Mouse (Mus musculus): ENCODE data around the gene Tusc1.
A peak's percentile ranks its signal among the peaks of the same experiment; 100 is the strongest.

The Tusc1 gene

DNA sequence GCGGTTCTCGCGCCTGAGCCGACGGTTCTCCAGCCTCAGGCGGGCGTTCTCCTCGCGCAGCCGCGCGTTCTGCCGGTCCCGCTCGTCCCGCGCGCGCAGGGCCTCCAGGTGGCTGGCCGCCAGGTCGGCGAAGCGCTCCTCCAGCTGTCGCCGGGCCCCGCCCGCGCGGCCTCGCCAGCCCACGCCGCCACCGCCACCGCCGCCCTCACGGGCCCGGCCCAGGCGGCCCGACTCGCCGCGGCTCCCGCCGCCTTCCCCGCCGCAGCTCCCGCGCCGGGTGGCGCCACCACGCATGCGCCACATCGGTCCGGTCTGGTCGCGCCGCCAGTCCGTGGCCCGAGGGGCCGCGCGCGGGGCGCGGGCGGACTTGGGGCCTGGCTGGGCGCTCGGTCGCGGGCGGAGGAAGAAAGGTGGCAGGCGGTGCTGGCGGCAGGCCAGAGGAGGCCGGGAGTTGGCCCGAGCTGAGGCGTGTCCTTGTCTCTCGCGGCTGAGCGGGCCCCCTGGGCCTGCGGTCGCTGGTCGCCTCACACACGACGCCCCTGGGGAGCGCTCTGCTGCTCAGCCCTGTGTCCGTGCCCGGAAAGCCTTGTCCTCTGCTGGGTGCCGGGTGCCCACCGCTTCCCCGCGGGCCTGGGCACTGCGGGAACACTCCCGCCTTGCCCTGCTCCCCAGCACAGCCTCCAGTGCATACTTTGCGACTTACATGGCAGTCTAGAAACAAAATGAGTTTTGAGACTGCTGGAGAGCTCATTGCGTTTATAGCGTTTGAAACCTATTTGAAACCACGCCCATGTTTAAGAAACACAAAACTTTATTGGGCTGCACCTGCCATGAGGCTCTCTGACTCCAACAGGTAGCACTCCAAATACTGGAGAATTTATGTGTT lies at the start of gene Tusc1:
Tusc1 (minus strand) TSS at position 394 of the 886 bp plus-strand sequence.
- peak; percentile 82 to 85 for DNase-seq

GRCm38 (mm10) chr4:93352930-93353329 lies 17.6 kb upstream of the Tusc1 start:
- no peak for DNase-seq

DNA sequence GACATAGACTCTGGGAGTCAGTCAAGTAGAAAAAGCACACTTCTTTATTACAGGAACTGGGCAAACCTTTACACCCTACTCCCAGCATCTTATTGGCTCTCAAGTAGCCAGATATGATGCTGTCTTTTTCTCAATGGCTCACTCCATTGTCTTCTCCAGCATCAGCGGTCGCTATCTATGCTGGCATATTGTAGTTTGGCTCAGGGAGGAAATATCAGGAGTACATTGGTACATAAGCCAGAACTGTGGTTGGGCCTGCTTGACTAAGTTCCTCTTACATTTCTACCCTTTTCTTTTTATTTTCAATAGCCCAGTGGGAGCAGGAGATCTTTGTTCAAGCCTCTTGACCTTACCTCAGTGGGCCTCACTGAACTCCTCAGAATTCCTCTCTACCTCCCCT lies 9.0 kb upstream of the Tusc1 start:
- no peak for DNase-seq

DNA sequence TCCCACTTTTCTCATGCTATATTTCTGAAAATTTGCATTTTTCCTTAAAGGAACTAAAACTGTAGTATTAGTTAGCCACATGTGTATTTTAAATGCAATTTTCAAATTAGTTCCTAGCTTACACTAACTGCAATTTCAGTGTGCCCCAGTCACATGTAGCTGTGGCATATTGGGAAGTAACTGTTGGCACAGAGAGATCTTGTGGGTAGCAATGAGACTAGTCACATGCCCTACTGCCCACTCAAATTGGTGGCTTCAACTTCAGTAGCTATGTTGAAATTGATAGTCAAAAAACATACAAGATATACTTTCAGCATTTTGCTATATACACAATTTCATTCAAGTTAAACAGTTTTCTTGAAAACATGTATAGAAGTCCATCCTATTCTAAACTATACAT lies 6.3 kb upstream of the Tusc1 start:
- DNase-seq, result no peak

DNA sequence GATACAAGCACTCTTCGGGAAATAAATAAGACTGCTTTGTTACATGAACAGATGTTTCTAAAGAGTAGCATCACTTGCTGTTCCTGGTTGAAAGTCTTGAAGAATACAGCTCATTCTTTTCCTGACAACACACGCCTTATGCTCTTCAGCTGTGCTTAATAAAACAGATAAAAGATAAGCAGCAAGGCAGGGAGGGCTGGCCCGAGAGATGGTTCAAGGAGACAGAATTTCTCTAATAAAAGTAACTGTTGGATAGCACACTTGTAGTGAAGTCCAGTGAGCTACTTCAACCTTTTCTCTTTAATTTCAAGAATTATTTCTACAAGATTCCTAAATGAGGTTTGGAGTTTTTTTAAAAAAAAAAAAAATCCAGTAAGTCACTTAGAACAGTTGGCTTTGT lies 2.7 kb upstream of the Tusc1 start:
- DNase-seq, result no peak

DNA sequence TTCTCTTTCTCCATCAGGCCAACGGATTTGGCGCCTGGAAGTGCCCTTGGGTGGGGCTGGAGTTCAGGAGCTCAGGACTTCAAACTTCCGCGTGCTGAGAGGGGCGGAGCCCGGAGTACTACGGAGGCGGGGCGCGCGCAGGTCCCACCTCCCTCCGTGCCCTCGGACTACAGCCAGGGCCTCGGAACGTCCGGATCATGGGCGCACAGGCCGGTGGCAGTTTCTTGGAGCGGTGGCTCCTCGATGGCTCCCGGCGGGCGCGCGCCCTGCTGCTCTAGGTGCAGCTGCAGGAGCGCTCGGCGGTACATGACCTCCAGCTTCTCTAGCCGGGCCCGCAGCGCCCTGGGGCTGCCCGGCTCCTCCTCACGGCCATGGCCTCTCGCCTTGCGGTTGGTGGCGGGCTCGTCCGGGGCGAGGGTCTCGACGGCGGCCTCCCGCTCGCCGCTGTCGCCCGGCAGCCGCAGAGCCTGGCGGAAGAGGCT lies 634 bp downstream of the Tusc1 start:
- peak; percentile 80 to 81 for DNase-seq

GRCm38 (mm10) chr4:93307486-93307885 lies 27.8 kb downstream of the Tusc1 start:
- DNase-seq, result no peak

- DNase-seq, result no peak
These were observed 49.2 kb downstream of the Tusc1 start for GRCm38 (mm10) chr4:93286065-93286464.

Data from cerebellum, postnatal 36 days (tissue).